Mouse (Mus musculus) ES-Bruce4 (cell line): ENCODE results near the gene Gm2a. TPM values are rescaled to one million over a fixed set of nuclear protein-coding genes. Genes with fewer than 3 reads are reported as not detected.

ENCODE experiments used
- H3K27ac ChIP-seq: 2 replicates; pipeline ENCODE4 v1.5.1; 2012; ENCODE audit warnings: low read length, inconsistent platforms; ENCODE audit not compliant: insufficient read depth
- H3K27me3 ChIP-seq: 2 replicates; pipeline ENCODE4 v1.6.1; 2012; ENCODE audit warnings: mild to moderate bottlenecking, low read length, inconsistent platforms; ENCODE audit not compliant: control insufficient read depth, poor library complexity, insufficient read depth, severe bottlenecking
- H3K36me3 ChIP-seq: 2 replicates; pipeline ENCODE4 v1.6.1; 2012; ENCODE audit warnings: inconsistent platforms, mild to moderate bottlenecking, low read length, moderate library complexity; ENCODE audit not compliant: control insufficient read depth, poor library complexity, insufficient read depth, severe bottlenecking
- H3K4me1 ChIP-seq: one replicate; pipeline ENCODE4 v1.8.1; 2011; ENCODE audit warnings: low read length; ENCODE audit not compliant: control insufficient read depth, insufficient read depth
- H3K4me3 ChIP-seq: 2 replicates; pipeline ENCODE4 v1.5.1; 2011; ENCODE audit warnings: low read depth, mild to moderate bottlenecking, low read length
- H3K9ac ChIP-seq: 2 replicates; pipeline ENCODE4 v1.6.1; 2012; ENCODE audit warnings: low read depth, mild to moderate bottlenecking, inconsistent platforms; ENCODE audit not compliant: poor library complexity, severe bottlenecking
- H3K9me3 ChIP-seq: replicated peaks from 2 replicates; pipeline ENCODE4 v1.6.1; 2012; ENCODE audit warnings: mild to moderate bottlenecking, low read length, inconsistent platforms; ENCODE audit not compliant: control insufficient read depth, poor library complexity, insufficient read depth, severe bottlenecking
- CTCF ChIP-seq: IDR thresholded peaks from one replicate; pipeline ENCODE4 v1.8.1; 2011; ENCODE audit warnings: low read depth, low read length
- EP300 ChIP-seq: IDR thresholded peaks from 2 replicates; pipeline ENCODE4 v1.6.1; 2011; ENCODE audit warnings: low read depth, low read length; ENCODE audit not compliant: insufficient read depth
- POLR2A ChIP-seq: IDR thresholded peaks from one replicate; pipeline ENCODE4 v1.8.1; 2011; ENCODE audit warnings: low read length; ENCODE audit not compliant: insufficient read depth
- polyA plus RNA-seq: library from polyadenylated mRNA; stranded (reverse); fragments of >200 nt; gene quantifications from 2 replicates; pipeline ENCODE4 v1.2.4, GENCODE M21; 2011; ENCODE audit warnings: low read depth; ENCODE audit not compliant: missing spikeins, insufficient read depth, insufficient read length

Gene Gm2a
- polyA plus RNA-seq, 1 experiment: 24.7 TPM

DNA sequence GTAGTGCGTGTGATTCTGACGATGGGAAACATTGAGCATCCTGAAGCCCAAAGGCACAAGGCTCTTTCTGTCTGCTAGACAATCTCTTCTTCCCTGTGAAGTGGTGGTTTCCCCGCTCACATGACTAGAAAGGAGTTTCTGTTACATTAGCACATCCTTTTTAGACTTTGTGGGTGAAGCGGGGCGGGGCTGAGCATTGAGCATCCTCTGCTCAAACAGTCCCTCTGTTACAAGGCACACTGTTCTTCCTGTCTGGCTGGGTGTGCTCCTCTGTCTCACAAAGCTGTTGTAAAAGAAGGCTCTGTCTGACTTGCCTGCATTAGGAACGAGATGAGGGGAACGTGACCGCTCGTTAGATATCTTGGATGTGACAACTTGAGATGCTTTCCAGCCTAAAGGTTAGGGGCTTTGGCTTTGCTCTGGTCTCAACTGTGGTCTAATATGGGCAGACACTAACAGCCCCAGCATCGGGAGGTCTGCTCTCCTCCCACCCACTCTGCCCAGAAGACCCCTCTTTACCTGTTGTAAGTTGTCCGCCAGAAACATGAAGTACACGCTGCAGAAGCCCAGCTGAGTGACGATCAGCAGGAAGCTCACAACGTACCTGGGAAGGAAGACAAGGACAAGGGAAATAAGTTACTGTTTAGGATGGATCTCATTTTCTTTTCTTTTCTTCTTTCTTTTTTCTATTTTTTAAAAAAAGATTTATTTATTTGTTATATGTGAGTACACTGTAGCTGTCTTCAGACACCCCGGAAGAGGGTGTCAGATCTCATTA is 39.0 kb downstream of the Gm2a start:
- H3K4me1 ChIP-seq: peaks cover 2% of the 10 kb centered on the region
- no peak overlapping the region for H3K9ac ChIP-seq
- H3K27ac ChIP-seq: peak overlapping the region; percentile 58
- no peaks in the 10 kb centered on the region for H3K9me3 ChIP-seq
- H3K4me3 ChIP-seq: 0 out of 2 replicates have a peak overlapping the region, but pooled peaks have one; percentile 2
- TF ChIP-seq EP300 (0 out of 2 replicates have a peak, but pooled peaks have one; percentile 46), CTCF (no peak), POLR2A (no peak)
- no peaks in the 10 kb centered on the region for H3K27me3 ChIP-seq
- H3K36me3 ChIP-seq: no peaks in the 10 kb centered on the region

DNA sequence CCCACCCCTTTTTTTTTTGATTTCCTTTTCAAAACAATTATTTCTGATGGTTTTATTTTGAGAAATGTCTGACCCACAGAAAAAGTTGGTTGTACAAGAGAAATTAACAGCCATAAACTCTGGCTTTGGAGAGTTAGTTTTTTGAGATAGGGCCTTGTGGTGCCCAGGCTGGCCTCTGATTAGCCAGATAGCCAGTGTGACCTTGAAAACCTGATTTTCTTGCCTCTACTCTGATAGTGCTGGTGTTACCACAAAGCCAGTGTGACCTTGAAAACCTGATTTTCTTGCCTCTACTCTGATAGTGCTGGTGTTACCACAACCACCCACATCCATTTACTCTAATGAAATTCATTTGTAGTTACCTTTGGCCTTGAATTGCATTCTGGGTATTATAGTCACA is 39.7 kb downstream of the Gm2a start:
- no peak overlapping the region for H3K9ac ChIP-seq
- peaks cover 2% of the 10 kb centered on the region for H3K4me1 ChIP-seq
- no peak for TF ChIP-seq CTCF
- TF ChIP-seq EP300: no peak
- TF ChIP-seq POLR2A: no peak
- H3K36me3 ChIP-seq: no peaks in the 10 kb centered on the region
- H3K27me3 ChIP-seq: no peaks in the 10 kb centered on the region
- H3K27ac ChIP-seq: no peak overlapping the region
- no peak overlapping the region for H3K4me3 ChIP-seq
- no peaks in the 10 kb centered on the region for H3K9me3 ChIP-seq

DNA sequence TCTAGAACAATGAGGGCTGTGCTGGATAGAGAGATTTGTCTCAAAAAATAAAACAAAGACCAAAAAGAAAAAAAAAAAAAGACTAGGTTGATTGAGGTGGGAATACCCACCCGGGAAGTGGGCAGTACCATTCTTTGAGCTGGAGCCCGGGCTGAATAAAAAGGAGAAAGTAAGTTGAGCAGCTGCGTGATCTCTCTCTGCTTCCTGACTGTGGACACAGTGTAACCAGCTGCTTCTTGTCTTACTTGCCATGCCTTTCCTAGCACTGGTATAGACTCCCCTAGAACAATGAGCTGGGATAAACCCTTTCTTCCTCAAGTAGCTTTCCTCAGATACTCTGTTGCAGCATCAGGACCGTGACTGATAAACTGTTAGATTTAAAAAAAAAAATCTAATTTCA is 43.6 kb downstream of the Gm2a start:
- Histone ChIP-seq H3K36me3 (no peaks in the 10 kb centered on the region), H3K27me3 (no peaks in the 10 kb centered on the region), H3K4me1 (peaks cover 2% of the 10 kb centered on the region), H3K4me3 (no peak overlapping the region), H3K9me3 (no peaks in the 10 kb centered on the region), H3K9ac (no peak overlapping the region), H3K27ac (no peak overlapping the region)
- no peak for TF ChIP-seq CTCF
- TF ChIP-seq POLR2A: no peak
- TF ChIP-seq EP300: no peak

DNA sequence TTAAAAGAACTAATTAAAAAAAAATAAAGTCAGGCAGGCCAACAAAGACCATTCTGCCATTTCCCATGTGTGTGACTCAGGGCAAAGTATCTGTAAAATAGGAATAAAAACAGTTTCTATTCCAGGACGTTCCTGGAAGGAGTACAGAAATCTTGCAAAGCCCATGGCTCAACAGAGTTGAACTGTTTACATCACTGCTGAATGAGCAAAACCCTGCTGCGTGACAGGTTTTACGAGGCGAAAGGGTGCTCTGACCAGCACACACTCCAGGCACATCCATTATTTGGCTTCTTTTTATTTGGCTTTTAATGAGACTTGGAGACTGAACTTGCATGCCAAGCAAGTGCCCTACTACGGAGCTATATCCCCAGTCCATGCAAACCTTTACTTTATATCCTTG is 46.1 kb downstream of the Gm2a start:
- no peaks in the 10 kb centered on the region for H3K36me3 ChIP-seq
- no peak for TF ChIP-seq EP300
- TF ChIP-seq CTCF: no peak
- no peak for TF ChIP-seq POLR2A
- H3K9me3 ChIP-seq: no peaks in the 10 kb centered on the region
- no peak overlapping the region for H3K9ac ChIP-seq
- no peak overlapping the region for H3K4me3 ChIP-seq
- no peak overlapping the region for H3K27ac ChIP-seq
- peaks cover 5% of the 10 kb centered on the region for H3K4me1 ChIP-seq
- H3K27me3 ChIP-seq: no peaks in the 10 kb centered on the region

DNA sequence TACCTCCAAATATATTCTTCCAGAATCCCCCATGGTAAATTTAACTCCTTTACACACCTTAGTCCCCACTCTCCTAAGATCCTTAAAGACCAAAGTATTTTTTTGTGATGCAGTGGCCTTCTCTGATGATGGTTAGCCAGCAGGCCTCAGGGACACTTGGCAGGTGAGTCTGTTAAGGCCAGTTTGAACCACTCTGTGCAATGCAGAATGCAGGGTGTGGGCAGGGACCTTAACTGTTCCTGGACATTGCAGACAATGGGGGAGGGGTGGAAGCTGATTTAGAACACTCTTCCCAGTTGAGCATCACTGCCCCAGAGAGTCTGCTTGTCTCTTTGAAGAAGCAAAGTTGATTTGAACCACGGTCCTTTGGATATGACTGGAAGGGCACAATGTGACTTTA is 48.9 kb downstream of the Gm2a start:
- Histone ChIP-seq H3K9ac (no peak overlapping the region), H3K4me1 (peaks cover 5% of the 10 kb centered on the region), H3K27me3 (no peaks in the 10 kb centered on the region), H3K4me3 (no peak overlapping the region), H3K9me3 (no peaks in the 10 kb centered on the region), H3K27ac (no peak overlapping the region), H3K36me3 (no peaks in the 10 kb centered on the region)
- no peak for TF ChIP-seq CTCF
- TF ChIP-seq EP300: peak; percentile 92

DNA sequence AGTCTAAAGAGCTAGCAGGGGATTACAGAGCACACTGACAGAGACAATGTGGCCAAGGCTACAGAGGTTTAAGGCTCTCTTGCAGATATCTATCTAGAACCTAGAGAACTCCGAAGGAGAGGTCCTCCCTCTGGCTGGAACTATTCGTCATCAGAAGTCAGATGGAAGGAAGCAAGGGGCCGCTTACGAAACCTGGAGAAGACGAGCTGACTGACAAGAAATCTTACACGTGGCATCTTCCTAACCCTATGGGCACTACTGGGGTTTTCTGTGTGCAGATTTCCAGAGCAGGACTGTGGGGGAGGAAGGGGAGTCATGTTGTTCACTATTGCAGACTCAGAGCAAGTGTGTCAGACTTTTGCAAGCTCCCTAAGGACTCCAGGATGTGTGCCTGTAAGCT is 49.5 kb downstream of the Gm2a start:
- no peaks in the 10 kb centered on the region for H3K27me3 ChIP-seq
- H3K4me1 ChIP-seq: peaks cover 5% of the 10 kb centered on the region
- no peaks in the 10 kb centered on the region for H3K36me3 ChIP-seq
- H3K27ac ChIP-seq: peak overlapping the region; percentile 22; the same call in 1 of the 2 replicates
- H3K9me3 ChIP-seq: no peaks in the 10 kb centered on the region
- TF ChIP-seq EP300: no peak
- no peak overlapping the region for H3K4me3 ChIP-seq
- H3K9ac ChIP-seq: no peak overlapping the region
